Mouse (Mus musculus) kidney, embryonic 15.5 days (tissue): ENCODE results near the gene Tacc3. TPM values are rescaled to one million over a fixed set of nuclear protein-coding genes. Genes with fewer than 3 reads are reported as not detected.
A peak's percentile ranks its signal among the peaks of the same experiment; 100 is the strongest.

Experiments used
- ATAC-seq: fragments of 200-750 bp; cut with Nextera tagmentation; replicated peaks from 2 replicates; pipeline ENCODE4 v1.8.0; 2017; ENCODE audit warnings: moderate TSS enrichment; ENCODE audit not compliant: low FRiP score
- H3K27ac ChIP-seq: fragments of 300-500 bp; sonication (generic); 2 replicates; pipeline ENCODE4 v1.5.1; 2015; ENCODE audit warnings: mild to moderate bottlenecking, inconsistent platforms
- H3K27me3 ChIP-seq: fragments of 300-500 bp; sonication (generic); 2 replicates; pipeline ENCODE4 v1.6.1; 2015; ENCODE audit warnings: inconsistent platforms
- H3K36me3 ChIP-seq: fragments of 300-500 bp; sonication (generic); 2 replicates; pipeline ENCODE4 v1.6.1; 2015; ENCODE audit warnings: inconsistent platforms
- H3K4me1 ChIP-seq: fragments of 300-500 bp; sonication (generic); 2 replicates; pipeline ENCODE4 v1.6.1; 2015; ENCODE audit warnings: inconsistent platforms
- H3K4me2 ChIP-seq: fragments of 300-500 bp; sonication (generic); 2 replicates; pipeline ENCODE4 v1.6.1; 2015; ENCODE audit warnings: moderate library complexity, mild to moderate bottlenecking, inconsistent platforms
- H3K4me3 ChIP-seq: fragments of 300-500 bp; sonication (generic); replicated peaks from 2 replicates; pipeline ENCODE4 v1.5.1; 2015; ENCODE audit warnings: mild to moderate bottlenecking, inconsistent platforms
- H3K9ac ChIP-seq: fragments of 300-500 bp; sonication (generic); 2 replicates; pipeline ENCODE4 v1.6.1; 2015; ENCODE audit warnings: mild to moderate bottlenecking, inconsistent platforms
- H3K9me3 ChIP-seq: fragments of 300-500 bp; sonication (generic); replicated peaks from 2 replicates; pipeline ENCODE4 v1.6.1; 2016; ENCODE audit warnings: inconsistent platforms
- WGBS: fragments of 180-500 bp; shearing (Covaris S2); methylation state at CpG from one replicate; pipeline ENCODE4 v1.1.7; 2015; ENCODE audit warnings: mixed read lengths; 5-methylcytosine and 5-hydroxymethylcytosine counted together
- polyA plus RNA-seq: library from polyadenylated mRNA; unstranded; fragments of >200 nt; fragmentation: Nextera tagmentation; extraction: Ambion mirVana; gene quantifications from 2 replicates; pipeline ENCODE4 v1.2.1, GENCODE M21; 2015

The Tacc3 gene
- polyA plus RNA-seq, result 192 and 195 TPM in 2 replicates

DNA sequence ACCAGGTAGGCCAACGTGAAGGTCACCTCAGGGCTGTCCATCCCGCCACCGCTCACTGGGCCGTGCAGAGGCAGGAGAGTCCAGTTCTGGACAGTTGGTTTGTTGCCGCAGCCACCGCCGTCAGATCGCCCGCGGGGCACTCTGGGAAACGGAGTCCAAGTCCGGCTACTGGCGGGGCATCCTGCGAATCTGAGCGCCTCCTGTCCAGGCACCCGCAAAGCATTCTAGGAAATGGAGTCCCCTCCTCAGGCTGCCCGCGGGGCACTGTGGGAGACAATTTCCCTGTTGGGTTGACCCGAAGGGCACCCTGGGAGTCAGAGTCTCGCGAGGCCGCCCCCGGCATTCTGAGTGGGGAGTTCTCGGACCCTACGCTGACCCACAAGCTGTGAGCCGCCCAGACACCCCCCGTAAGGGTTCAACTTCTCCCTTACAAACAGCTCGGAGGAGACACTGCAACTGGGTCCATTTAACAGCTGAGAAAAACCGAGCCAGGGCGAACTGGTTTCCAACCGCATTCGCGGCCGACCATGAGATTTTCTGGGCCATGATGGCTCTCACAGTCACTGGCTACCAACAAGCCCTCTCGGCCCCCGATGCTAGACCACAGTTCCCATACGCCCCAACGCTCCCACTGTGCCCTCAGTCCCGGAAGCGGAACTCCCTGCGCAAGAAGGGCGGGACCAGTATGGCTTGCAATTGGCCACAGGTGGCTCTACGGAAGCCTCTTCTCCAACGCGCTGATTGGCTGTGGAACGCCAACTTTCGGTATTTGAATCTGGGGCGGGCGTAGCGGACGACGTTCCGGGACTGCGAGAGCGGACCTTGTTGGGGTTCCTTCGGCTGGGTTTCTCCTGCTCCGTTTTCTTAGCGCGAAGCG lies at the start of gene Tacc3, which contains the start of gene Tmem129:
Gene Tacc3, plus strand, starts transcription at position 342 of the 877 bp plus-strand sequence.
Gene Tmem129, minus strand, starts transcription at position 630 of the 877 bp plus-strand sequence.
- Histone ChIP-seq H3K9me3 (no peaks in the 10 kb centered on the region), H3K36me3 (peaks cover 59% of the 10 kb centered on the region), H3K27me3 (no peaks in the 10 kb centered on the region), H3K4me1 (peaks cover 47% of the 10 kb centered on the region), H3K27ac (peak within 1 kb of the TSS; percentile 99), H3K4me3 (peak within 1 kb of the TSS; percentile 84), H3K4me2 (peak within 1 kb of the TSS; percentile 73), H3K9ac (peak within 1 kb of the TSS; percentile 83)
- ATAC-seq, result peak; percentile 96
- under 1% methylated on average over 60 of the region's 60 CpGs for WGBS

DNA sequence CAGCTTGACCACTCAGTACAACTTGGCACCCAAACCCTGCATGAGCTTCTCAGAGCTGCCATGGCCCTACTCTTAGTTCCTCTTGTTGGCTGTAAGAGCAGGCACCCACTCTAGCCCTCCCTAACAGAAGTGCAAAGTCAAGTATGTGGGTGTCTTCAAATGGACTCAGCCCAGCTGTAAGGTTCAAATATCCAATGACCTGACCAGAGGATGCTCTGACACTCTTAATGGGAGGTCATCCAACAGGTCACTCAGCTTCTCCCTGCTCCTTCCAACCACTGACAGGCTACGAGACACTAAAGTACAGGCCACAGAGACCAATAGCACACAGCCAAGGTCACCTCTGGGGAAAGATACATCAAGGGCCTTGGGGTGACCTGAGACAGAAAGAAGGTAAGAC lies 48.7 kb upstream of the Tacc3 start:
- no peak overlapping the region for H3K4me2 ChIP-seq
- WGBS, result 71% methylated on average over 1 of the region's 1 CpGs
- no peak for ATAC-seq
- no peaks in the 10 kb centered on the region for H3K4me1 ChIP-seq
- H3K27ac ChIP-seq, result no peak overlapping the region
- peaks cover 89% of the 10 kb centered on the region for H3K36me3 ChIP-seq
- no peaks in the 10 kb centered on the region for H3K9me3 ChIP-seq
- no peak overlapping the region for H3K9ac ChIP-seq
- no peaks in the 10 kb centered on the region for H3K27me3 ChIP-seq
- H3K4me3 ChIP-seq, result no peak overlapping the region

DNA sequence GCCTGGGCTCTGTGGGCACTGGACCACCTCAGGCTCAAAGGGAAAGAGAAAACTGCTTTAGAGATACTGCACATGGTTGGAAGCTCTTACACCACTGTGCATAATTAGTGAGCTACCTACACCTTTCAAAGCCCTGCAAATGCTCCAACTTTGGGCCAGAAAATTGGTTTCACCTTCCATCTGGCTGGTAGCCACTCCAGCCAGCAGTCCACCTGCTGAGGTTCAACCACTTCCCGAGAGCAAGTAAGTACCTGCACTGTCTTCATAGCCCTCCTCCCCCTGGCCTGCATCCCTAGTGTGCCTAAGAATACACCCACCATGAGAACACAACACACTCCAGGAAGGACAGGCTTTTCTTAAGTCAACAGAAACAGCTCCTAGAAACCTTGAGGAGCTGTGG lies 46.1 kb upstream of the Tacc3 start:
- no peak overlapping the region for H3K27ac ChIP-seq
- no peaks in the 10 kb centered on the region for H3K4me1 ChIP-seq
- H3K4me3 ChIP-seq, result no peak overlapping the region
- ATAC-seq, result no peak
- peaks cover 74% of the 10 kb centered on the region for H3K36me3 ChIP-seq
- H3K9ac ChIP-seq, result no peak overlapping the region
- WGBS, result 97% methylated on average over 1 of the region's 1 CpGs
- no peak overlapping the region for H3K4me2 ChIP-seq
- no peaks in the 10 kb centered on the region for H3K27me3 ChIP-seq
- H3K9me3 ChIP-seq, result no peaks in the 10 kb centered on the region

DNA sequence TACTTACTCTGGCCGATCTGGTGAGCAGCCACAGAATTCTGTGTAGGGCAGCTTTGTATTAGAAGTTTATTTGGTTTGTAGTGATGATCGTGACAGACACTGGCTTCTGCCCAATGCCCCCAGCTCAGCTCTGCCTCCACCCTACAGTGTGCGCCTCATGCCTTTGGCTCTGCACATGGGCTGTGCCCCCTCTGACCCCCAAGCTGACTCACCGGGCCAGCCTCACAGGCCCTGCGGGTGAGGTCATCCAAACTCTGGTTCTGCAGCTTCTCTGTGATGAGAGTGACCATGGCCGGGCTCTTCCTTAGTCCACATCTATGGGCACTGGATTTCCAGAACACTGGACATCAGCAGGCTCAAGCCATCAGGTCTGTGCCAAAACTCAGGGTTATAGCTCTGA lies 43.5 kb upstream of the Tacc3 start:
- no peak overlapping the region for H3K9ac ChIP-seq
- no peak overlapping the region for H3K4me3 ChIP-seq
- peaks cover 48% of the 10 kb centered on the region for H3K36me3 ChIP-seq
- ATAC-seq, result no peak
- no peak overlapping the region for H3K4me2 ChIP-seq
- no peaks in the 10 kb centered on the region for H3K27me3 ChIP-seq
- no peaks in the 10 kb centered on the region for H3K4me1 ChIP-seq
- H3K9me3 ChIP-seq, result no peaks in the 10 kb centered on the region
- WGBS, result 85% methylated on average over 6 of the region's 6 CpGs
- H3K27ac ChIP-seq, result no peak overlapping the region

DNA sequence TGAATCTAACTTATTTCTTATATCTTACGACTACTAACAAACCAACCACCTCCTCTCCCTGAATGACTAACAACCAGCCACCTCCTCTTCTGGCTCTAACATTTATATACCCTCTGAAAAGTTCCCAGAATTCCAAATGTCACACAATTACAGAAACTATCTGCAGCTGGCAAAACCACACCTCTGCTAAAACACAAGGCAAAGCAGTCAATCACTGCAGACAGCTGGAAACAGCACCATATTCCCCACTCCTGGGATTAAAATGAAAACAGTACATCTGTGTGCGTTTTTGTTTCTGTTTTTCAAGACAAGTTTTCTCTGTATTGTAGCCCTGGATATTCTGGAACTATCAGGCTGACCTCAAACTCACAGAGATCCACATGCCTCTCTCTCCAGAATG lies 35.3 kb upstream of the Tacc3 start:
- Histone ChIP-seq H3K4me1 (peaks cover 1% of the 10 kb centered on the region), H3K4me3 (no peak overlapping the region), H3K36me3 (0 out of 2 replicates have a peak, but pooled peaks cover 4% of the 10 kb centered on the region), H3K27me3 (no peaks in the 10 kb centered on the region), H3K9me3 (no peaks in the 10 kb centered on the region), H3K9ac (no peak overlapping the region), H3K27ac (no peak overlapping the region), H3K4me2 (no peak overlapping the region)
- no peak for ATAC-seq
- WGBS, result 81% methylated on average over 2 of the region's 2 CpGs

DNA sequence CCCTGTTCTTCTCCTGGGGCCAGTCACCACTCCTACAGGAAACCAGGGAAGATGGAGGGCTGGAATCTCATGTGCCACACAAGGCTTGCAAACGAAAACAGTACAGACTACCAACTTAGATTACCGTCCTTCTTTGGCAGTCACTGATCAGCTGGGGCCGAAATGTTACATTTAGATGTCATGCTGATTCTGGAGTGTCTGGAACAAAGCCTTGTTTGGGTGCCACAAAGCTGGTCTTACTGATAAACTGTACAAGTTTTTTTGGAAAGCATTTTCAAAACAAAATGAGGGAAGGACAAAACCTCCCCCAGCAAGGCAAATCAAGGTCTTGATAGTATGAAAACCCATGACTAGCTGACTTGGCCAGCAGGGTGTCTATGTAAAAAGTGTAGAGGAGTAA lies 34.2 kb upstream of the Tacc3 start:
- Histone ChIP-seq H3K4me1 (peaks cover 8% of the 10 kb centered on the region), H3K4me2 (no peak overlapping the region), H3K4me3 (no peak overlapping the region), H3K27me3 (no peaks in the 10 kb centered on the region), H3K9me3 (no peaks in the 10 kb centered on the region), H3K9ac (no peak overlapping the region), H3K36me3 (0 out of 2 replicates have a peak, but pooled peaks cover 4% of the 10 kb centered on the region), H3K27ac (no peak overlapping the region)
- no peak for ATAC-seq
- WGBS, result 78% methylated on average over 3 of the region's 3 CpGs

DNA sequence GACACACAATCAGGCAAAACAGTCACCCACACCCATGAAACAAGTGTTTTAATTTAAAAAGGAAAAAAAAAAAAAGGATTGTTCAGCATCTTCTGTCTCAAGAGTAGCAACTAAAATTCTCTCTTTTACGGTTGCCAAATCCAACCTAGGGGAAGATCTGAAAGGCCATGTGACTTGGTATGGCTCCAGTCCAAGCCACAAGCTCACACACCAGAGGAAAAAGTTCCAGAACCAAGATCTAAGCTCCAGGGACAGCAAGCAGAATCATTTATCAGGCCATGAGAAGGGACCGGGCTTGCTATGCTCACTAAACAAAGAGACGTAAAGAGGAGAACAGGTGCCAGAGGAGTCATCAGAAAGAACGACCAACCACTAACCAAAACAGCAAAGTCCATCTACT lies 30.0 kb upstream of the Tacc3 start:
- H3K4me1 ChIP-seq, result peaks cover 17% of the 10 kb centered on the region
- H3K36me3 ChIP-seq, result no peaks in the 10 kb centered on the region
- H3K9ac ChIP-seq, result peak overlapping the region; percentile 83
- peak overlapping the region; percentile 82 for H3K4me2 ChIP-seq
- no peaks in the 10 kb centered on the region for H3K27me3 ChIP-seq
- no peak for ATAC-seq
- H3K4me3 ChIP-seq, result peak overlapping the region; percentile 84
- H3K27ac ChIP-seq, result no peak overlapping the region
- 24% methylated on average over 4 of the region's 4 CpGs for whole genome bisulfite sequencing
- H3K9me3 ChIP-seq, result no peaks in the 10 kb centered on the region

DNA sequence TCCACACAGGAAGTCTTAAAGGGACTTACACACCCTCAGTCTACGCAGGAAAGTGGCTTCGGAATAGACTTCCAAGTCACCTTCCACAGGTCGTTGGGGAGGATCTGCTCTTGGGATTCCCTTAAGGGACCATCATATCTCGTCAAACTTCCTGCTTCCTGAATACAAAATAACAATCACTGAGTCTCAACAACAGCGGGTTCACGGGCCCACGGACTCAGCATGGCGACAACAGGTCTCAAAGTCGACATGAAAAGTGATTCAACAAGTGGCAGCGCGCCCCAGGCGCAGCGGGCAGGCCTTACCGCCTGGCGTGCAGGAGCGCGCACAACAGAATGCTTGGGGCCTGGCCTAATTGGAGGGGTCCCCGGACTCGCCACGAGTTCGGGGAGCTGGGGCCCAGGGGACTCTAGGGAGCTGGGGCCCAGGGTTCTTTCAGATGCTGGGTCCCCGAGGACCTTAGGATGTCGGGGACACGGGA lies 29.1 kb upstream of the Tacc3 start:
- Histone ChIP-seq H3K36me3 (no peaks in the 10 kb centered on the region), H3K9me3 (no peaks in the 10 kb centered on the region), H3K4me2 (peak overlapping the region; percentile 82), H3K27ac (peak overlapping the region; percentile 94), H3K4me3 (peak overlapping the region; percentile 84), H3K27me3 (no peaks in the 10 kb centered on the region), H3K9ac (peak overlapping the region; percentile 83), H3K4me1 (peaks cover 17% of the 10 kb centered on the region)
- under 1% methylated on average over 24 of the region's 24 CpGs for WGBS
- no peak for ATAC-seq

DNA sequence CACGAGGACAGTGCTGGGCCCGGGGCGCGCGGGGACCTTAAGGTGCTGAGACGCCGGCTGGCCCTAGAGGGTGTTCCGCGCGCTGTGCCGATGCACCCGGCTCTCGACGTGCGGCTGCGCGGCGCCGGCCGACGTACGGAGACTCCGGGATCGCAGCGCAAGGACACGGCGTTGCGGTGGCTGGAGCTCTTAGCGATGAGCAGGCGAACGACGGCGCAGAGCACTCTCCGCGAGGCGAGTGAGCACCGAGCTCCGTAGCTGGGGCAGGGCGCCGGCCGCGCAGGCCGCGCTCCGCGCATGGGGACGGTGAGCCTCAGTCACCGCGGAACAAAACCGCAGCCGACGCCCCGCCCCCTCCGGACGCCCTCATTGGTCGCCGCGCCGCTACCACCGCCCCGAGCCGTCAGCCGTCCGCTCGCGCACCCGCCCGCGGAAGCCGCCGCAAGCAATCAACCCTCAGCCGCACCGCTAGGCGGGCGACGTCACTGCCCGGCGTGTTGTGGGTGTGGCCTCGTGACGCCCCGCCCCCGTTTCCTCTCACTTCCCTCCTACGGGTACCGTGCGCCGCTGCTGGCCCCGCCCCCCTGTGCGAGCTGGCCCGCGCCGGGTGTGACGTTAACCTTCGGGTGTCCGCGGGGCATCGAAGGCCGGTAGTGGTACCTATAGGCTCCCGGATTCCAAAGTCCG lies 28.5 kb upstream of the Tacc3 start, which contains the start of the genes Fam53a and Gm9903:
Gene Fam53a, minus strand, starts transcription at position 335 of the 687 bp plus-strand sequence.
Gene Gm9903, plus strand, starts transcription at position 625 of the 687 bp plus-strand sequence.
- under 1% methylated on average over 99 of the region's 99 CpGs for WGBS

DNA sequence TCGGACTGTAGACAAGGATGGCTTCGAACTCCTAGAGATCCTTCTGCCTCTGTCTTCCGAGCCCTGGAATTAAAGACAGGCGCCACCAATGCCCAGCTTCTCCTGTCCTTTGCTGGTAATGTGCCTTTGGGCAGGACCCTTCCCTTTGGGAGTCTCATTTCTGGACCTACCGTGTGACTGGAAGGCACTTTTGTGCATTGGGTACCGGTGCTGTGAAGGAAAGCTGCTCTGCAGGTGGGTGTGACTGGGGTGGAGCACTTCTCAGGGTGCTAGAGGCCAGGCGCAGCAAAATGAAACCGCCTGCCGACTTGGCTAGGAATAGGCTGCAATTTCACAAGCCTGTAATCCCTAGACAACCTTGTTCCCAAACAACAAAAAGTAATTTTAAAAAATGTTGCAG lies 27.9 kb upstream of the Tacc3 start:
- peak overlapping the region; percentile 58 for H3K9ac ChIP-seq
- 3% methylated on average over 9 of the region's 9 CpGs for WGBS
- peak; percentile 35 for ATAC-seq
- peak overlapping the region; percentile 84 for H3K4me3 ChIP-seq
- H3K9me3 ChIP-seq, result no peaks in the 10 kb centered on the region
- no peaks in the 10 kb centered on the region for H3K27me3 ChIP-seq
- peaks cover 17% of the 10 kb centered on the region for H3K4me1 ChIP-seq
- peak overlapping the region; percentile 77 for H3K27ac ChIP-seq
- peaks cover 6% of the 10 kb centered on the region; the same call in 1 of the 2 replicates for H3K36me3 ChIP-seq
- H3K4me2 ChIP-seq, result peak overlapping the region; percentile 82

More for the DNA sequence above, 28.5 kb upstream of the Tacc3 start, which contains the start of the genes Fam53a and Gm9903:
- peaks cover 17% of the 10 kb centered on the region for H3K4me1 ChIP-seq
- H3K36me3 ChIP-seq, result peaks cover under 1% of the 10 kb centered on the region; the same call in 1 of the 2 replicates
- H3K9ac ChIP-seq, result peak within 1 kb of the TSS; percentile 83
- peak within 1 kb of the TSS; percentile 94 for H3K27ac ChIP-seq
- H3K4me3 ChIP-seq, result peak within 1 kb of the TSS; percentile 84
- H3K9me3 ChIP-seq, result no peaks in the 10 kb centered on the region
- no peaks in the 10 kb centered on the region for H3K27me3 ChIP-seq
- peak within 1 kb of the TSS; percentile 82 for H3K4me2 ChIP-seq
- peak; percentile 96 for ATAC-seq

DNA sequence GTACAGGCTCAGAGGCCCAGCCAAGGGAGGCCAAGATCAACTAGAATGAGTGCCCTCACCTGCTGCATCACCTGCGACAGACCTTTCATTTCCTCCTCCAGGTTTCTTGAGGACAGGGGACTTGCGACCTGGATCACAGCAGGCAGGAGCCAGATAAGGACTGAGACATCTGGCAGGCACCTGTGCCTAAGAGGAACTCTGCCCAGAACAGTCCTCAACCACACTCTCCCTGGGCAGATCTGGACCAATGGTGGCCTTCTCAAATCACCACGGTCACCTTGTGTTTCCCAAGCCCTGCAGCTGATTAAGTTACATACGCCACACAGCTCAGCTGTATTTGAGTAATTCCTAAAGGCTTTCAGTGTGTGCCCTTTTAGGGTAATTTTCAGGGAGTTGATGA lies 27.3 kb upstream of the Tacc3 start:
- peak overlapping the region; percentile 58; the same call in 1 of the 2 replicates for H3K9ac ChIP-seq
- H3K9me3 ChIP-seq, result no peaks in the 10 kb centered on the region
- peak overlapping the region; percentile 82 for H3K4me2 ChIP-seq
- peak overlapping the region; percentile 84 for H3K4me3 ChIP-seq
- 62% methylated on average over 4 of the region's 4 CpGs for WGBS
- H3K27ac ChIP-seq, result peak overlapping the region; percentile 77
- ATAC-seq, result no peak
- peaks cover 10% of the 10 kb centered on the region; the same call in 1 of the 2 replicates for H3K36me3 ChIP-seq
- H3K27me3 ChIP-seq, result no peaks in the 10 kb centered on the region
- peaks cover 17% of the 10 kb centered on the region for H3K4me1 ChIP-seq
